Mouse (Mus musculus) right cerebral cortex, postnatal 25 days (tissue): ENCODE results near the gene Zfp217.

Experiments
- DNase-seq: peaks from one replicate; pipeline ENCODE4 v3.0.0; 2022

Gene Zfp217

GRCm38 (mm10) chr2:170094220-170094619 is 53.7 kb downstream of the Zfp217 start:
- DNase-seq = no peak

GRCm38 (mm10) chr2:170091563-170092443 is 56.1 kb downstream of the Zfp217 start:
- no peak for DNase-seq

- no peak for DNase-seq
Observed at GRCm38 (mm10) chr2:170078442-170079017, 69.4 kb downstream of the Zfp217 start.

- no peak for DNase-seq
Observed at GRCm38 (mm10) chr2:170078041-170078440, 69.9 kb downstream of the Zfp217 start.

- DNase-seq = no peak
Observed at GRCm38 (mm10) chr2:170076941-170077490, 70.9 kb downstream of the Zfp217 start.

- DNase-seq = no peak
Observed at GRCm38 (mm10) chr2:170070641-170071241, 77.2 kb downstream of the Zfp217 start.

GRCm38 (mm10) chr2:170069976-170070375 is 77.9 kb downstream of the Zfp217 start:
- no peak for DNase-seq

- no peak for DNase-seq
Observed at GRCm38 (mm10) chr2:170062378-170062777, 85.5 kb downstream of the Zfp217 start.

- no peak for DNase-seq
Observed at GRCm38 (mm10) chr2:170060066-170060465, 87.8 kb downstream of the Zfp217 start.

GRCm38 (mm10) chr2:170058774-170059173 is 89.1 kb downstream of the Zfp217 start:
- DNase-seq = no peak
